Mouse (Mus musculus) R1 (cell line): Measurements from ENCODE around the gene Auts2.

Experiments
- DNase-seq: peaks from one replicate; pipeline ENCODE4 v3.0.0-alpha.2; 2018; ENCODE audit warnings: low read depth, low spot score

Auts2 gene

DNA sequence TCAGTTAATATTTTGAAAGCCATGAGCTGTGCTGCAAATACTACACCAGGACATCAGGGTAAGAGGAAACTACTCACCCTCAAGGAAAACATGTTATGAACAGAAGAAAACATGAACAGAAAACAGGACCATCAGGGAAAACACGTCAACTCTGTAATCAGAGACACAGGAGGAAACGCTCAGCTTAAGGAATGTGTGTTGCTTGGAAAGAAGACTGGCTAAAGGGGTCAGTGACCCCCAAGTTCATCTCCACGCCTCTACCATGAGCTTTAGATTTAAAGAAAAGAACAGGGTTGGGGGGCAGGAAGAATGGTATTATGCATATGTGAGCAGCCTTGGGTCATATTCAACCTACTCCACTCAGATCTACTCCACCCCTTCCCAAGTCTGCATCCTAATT lies 356.5 kb downstream of the Auts2 start:
- DNase-seq = no peak

DNA sequence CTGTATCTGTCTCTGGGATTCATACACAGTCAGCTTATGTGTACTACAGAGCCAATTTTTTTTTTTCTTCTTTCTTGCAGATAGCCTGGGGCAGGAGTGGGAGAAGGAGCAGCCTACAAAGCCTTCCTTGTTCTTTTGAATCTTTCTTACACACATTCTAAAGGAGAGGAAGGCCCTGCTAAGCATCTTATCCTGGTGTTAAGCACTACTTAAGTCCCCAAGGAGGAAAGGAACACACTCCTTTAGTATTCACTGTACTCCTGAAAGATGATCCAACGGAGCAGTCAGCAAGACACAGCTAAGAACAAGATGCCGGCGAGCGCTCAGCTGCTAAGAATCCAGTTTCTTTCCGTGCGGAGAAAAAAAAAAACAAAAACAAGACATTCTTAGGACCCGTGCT lies 356.9 kb downstream of the Auts2 start:
- DNase-seq = no peak

DNA sequence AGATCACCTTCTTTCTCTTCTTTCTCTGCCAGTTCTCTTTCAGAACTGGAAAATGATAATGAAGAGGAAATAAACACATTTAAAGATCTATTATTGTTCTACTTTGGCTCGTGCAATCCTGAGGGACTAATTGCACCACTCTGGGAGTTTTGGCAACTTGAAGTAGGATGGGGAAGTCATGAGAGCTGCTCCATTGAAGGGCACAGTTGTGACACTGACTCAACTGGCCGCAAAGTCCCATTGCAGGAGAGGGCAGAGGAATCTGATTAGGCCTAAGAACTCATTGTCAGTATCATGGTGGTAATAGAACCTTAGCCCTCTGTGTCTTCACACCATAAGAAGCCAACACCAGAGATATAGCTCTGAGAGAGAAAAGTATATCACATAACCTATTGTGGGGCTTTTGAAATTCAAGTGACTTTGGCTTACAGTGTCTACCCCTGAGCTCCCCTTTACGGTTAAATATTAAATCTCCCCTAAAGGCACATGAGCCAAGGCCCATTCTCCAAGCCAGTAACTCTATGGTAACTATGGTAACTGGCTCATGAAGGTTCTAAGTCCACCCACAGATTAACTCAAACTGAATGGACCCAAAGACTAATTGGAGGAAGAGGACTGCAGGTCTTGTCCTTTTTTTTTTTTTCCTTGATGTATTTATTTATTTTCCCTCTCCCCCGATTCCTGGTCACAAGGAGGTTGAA lies 358.6 kb downstream of the Auts2 start:
- no peak for DNase-seq

DNA sequence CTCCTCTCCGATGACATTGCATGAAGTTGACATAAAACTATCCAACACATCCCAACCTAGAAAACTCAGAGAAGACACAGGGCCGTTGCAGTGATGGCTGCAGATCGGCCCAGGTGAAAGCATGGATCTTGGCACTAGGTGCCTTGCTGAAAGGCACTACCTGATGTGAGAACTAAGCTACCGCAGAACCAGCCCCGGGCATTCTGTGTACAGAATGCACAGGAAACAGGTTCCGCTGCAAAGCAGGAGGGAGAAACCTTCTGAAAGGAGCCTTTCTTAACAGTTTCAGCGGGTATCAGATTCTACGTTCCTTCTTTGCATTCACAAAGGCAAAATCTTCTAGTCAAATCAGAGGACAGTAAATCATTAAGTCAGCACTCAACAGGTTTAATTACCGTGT lies 361.1 kb downstream of the Auts2 start:
- no peak for DNase-seq

DNA sequence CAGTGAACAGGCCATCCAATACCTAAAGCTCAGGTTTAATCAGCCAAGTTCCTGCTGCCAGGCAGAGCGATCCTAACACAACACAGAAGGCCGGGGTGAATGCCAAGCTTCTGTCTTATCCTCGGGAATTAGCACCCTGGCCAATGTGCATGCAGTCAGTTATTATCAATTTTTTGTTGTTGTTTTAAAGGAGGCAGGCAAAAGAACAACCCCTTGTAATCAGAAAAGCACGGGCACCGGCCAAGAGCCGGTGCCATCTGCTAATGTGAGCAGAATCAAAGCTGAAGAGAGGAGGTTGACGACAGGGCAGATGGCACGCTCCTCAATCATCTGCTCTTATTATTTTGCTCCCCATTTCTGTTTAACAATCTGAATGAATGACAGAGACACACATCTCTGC lies 373.1 kb downstream of the Auts2 start:
- no peak for DNase-seq

DNA sequence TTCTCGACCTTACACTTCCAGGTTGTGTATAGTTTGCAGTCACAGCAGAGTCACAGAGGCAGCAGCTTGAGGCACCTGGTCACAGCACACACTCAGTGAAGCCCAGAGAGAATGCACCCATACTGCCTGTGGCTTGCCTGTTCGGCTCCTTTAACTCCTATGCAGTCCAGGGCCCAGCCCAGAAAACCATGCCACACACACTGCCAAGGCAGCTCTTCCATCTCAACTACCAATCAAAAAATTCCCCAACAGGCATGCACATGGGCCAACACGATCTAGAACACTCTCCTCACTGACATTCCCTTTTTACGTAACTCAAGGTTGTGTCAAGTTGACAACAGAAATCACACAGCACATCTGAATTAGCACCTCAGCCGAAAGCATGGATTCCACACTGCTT lies 374.3 kb downstream of the Auts2 start:
- DNase-seq = no peak

DNA sequence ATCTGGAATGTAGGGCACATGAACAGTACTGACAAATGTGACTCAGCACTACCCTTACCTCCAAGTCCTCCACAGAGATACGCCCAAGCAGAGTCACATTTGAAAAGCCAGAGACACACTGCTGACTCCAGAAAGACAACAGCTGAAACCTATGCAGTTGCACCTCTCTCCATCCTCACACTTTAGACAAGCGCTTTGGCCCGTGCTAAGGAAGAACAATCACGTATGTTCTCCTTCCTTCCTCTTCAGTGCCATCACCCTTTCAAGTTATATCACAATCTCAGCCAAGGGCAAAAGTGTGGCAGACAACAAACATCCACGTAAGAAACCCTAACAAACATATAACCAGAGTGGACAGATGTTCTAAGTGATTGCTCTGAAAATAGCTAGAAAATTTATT lies 374.9 kb downstream of the Auts2 start:
- no peak for DNase-seq

DNA sequence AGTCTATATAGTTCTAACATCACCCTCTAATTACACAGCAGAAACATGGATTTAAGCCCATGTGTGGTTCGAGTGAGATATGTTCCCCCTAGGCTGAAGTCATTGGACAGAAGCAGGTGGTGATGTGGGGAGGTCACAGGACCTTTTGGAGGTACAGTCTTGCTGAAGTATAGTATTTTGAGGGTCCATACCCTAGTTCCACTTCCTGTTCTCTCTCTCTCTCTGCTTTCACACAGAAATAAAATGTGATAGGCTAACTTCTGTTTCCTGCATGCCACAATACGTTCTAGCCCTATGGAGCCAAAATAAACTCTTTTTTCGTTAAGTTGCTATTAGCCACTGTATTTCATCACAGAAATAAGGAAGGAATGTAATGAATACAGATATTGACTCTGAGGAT lies 376.6 kb downstream of the Auts2 start:
- no peak for DNase-seq

DNA sequence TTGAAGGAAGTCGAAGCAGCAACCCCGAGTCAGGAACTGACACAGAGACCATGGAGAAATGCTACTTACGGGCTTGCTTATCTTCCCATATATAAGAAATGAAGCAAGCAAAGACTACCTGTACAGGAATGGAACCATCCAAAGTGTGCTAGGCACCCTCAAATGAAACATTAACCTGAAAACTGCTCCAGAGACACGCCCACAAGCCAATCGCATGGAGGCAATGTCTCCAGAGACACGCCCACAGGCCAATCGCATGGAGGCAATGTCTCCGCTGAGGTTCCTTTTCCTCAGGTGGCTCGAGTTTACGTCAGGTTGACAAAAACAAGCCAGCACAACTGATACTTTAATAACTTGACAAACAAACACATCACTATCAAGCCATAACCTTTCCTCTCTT lies 379.2 kb downstream of the Auts2 start:
- peak; percentile 13 for DNase-seq

DNA sequence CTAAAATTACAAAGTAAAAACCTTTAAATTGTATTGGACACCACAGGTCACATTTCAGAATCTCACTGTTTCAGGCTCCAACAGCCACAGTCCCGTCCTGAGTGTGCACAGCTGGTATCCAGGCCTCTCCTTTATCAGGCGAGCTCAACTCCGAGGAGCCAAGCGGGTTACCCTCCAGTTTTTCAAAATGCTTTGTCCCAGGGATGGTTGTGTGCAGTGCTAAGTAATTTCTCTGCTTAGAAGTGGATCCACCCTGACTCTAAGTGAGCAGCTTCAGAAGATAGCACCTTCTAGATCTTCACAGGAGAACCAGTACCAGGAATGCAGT lies 381.0 kb downstream of the Auts2 start:
- no peak for DNase-seq

DNA sequence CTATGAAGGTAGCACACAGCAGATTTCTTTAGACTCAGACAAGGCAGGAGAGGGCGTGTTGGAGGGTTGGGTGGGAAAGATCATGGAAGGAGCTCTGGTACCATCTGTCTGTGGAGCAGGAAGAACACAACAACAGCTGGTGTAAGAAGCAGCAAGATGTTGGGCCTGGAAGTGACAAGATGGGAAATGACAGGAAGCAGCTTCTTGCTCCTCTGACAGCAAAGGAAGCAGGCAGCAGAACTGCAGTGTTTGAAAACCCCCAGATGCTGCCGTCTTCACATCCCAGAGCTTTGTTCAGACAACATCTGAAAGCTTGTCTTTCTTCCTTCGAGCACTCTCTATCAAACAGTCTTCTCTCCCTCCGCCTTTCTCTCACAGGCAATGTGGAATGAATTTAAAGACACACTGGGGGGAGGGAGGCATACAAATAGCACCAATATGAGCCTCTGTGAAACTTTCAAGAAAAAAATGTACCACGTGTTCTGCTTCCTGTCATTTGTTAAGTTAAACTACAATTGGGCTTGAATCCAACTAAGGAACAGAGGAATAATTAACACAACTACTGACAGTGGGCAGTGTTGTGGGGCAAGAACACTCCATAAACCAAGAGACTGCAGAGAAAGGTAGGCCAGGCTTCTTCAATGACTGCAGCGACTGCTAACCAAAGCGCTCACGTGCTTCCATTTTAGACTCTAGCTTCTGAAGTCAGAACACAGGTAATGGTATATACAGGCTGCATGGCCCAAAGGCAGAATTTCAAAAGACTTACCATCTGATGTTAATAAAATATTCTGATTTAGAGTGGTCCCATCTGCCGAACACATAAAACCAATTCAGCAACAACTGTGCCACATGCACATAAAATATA lies 381.6 kb downstream of the Auts2 start:
- no peak for DNase-seq

DNA sequence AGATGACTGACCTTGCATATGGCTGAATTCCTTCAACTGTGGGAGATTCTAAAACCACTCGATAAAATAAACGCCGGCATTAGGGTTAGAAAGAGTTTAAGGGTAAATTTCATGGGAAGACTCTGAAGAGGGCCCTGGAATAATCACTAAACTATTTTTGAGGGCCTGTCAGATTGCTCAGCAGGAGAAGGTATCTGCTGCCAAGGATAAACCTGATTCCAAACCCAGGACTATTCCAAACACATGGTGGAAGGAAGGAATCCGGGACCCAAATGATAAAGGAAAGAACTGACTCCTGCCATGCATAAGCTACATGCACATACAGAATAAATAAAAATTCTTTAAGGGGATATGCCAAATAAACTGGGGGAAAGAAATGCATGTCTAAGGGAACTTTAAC lies 399.0 kb downstream of the Auts2 start:
- no peak for DNase-seq

DNA sequence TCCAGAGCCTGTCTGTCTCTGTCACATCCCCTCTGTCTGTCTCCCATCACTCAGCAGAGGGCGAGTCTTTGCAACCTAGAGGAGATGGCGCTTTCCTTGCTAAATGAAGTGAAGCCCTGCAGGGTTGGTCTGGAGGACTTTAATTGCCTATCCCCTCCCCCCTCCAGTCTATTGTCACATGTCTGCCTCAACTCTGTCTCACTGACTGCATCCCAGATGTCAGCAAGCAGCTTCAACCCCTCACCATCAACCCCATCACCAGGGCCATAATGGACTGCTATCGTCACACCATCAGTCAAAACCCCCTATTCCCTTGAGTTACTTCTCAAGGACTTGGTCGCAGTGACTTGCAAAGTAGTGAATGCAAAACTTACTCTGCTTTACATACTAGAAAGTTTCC lies 402.3 kb downstream of the Auts2 start:
- no peak for DNase-seq

DNA sequence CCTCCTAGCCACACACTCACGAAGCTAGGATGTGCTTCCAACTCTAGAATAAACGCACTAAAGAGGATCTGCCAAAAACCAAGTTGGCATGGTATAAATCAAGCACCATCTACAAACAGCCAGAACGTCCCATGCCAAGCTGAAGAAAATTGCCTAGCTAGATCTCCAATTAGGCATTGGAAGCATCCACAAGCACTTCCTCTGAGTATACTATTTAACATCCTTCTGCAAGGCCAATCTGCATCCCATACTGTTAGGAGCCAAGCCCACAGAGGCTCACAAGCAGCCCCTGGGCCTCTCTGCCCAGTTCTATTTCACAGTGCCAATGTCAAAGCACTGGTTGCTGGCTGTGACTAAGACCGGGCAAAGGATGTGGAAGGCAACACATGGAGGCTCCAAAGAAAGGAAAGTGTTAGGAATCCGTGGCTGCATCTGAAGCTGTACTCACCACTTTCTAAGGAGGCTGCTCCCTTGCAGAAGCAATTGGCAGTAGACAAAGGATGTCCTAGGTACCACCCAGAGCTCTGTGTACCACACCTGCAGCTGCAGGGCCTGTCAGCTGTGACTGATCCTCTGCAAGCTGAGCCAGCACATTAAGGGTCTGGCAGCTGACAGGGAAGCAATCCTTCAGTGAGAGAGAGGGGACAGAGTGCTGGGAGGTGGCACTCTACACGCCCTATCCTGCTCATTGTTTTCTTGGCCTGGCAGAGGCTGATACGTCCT lies 407.0 kb downstream of the Auts2 start:
- DNase-seq = no peak

DNA sequence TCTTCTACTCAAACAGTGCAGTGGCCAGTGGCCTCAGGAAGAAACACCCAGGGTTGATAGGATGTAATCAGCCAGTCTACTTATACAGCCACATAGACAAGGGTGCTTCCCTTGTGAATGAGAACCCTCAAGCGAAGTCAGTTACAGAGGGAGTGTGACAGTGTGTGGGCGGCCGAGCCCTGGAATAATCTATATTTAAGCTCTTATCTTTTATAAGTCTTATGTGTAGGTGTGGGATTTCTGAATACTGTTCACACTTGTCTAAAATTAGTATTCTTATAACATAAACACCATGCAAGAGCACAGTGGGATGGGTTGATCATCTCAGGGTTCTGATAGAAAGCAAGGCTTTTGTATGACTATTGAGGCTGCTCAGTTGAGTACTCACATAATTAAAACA lies 411.2 kb downstream of the Auts2 start:
- DNase-seq = no peak

DNA sequence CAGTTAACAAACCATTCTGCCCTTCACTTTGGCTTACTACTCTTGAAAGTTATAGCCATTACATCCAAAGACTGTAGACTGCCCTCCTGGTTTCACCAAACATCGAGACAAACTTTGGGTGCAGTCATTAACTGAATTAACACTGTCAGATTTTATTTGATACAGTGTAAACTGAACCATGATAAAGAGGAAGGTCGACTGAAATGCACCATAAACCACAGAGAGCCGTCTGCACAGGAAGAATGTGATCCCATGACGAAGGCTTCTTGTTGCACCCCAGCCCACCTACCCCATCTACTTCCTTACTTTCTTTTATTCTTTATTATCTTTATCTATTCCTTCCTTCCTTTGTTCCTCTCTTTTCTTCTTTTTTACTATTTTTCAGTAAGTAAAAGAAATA lies 412.6 kb downstream of the Auts2 start:
- no peak for DNase-seq

DNA sequence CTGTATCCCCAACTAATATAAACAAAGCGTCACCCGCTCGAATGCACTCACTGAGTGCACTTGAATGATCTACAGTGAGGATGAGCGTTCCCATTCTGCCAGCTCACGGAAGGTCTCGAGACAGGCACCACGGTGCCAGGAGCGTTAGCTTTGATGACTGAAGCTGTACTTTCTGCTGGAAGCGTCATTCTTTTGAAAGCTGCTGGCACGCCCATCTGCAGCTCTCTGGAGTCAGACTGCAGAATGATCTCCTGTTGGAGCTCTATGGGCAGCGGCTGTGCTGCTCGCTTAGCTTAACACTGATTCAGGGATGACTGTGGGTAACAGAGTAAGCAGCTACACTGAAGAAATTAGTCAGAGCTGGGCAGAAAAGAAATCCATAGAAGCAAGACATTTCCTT lies 416.5 kb downstream of the Auts2 start:
- DNase-seq = no peak

DNA sequence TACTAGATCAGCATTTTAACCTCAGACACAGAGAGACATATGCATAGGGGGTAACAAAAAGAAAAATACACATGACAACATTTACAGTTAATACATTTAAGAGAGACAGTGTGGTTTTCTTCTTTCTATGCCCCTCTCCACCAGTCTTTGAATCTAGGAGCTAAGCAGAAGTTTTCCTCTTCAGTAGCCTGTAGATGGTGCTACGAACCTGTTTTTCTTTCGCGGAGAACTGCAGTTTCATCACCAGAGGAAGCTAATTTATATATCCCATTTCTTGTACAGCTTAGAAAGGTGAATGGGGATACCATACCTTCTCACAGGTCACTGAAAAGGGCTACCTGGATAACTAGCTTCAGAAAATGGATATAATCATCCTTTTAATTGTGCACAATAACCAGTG lies 427.5 kb downstream of the Auts2 start:
- DNase-seq = peak; percentile 3

DNA sequence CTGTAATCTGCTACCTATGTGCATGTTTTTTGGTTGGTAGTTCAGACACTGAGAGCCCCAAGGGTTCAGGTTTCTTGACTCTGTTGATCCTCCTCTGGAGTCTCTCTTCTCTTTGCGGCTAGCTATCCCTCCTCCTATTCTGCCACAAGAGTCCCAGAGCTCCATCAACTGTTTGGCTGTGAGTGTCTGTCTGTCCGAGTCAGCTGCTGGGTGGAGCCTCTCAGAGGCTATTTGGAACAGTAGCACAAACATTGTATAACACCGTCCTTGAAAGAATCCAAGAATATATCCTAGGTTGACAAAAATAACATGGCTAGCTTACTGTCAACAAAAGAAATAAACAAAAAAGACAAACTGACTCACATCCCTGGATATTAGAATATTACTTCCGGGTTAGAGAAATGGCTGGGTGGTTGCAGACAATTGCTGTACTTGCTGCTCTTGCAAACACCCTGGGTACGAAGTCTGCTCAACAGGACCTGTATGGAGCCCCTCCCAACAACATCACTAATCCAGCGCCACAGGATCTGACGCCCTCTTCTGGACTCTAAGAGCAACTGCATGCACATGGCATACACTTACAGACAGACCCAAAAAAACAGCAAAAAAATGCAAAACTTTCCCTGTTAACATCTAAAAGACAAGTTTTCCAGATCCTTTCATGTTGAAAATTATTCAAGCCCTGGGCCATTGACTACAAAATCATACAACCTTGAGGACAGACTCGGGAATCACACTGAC lies 428.4 kb downstream of the Auts2 start:
- DNase-seq = peak; percentile 51

DNA sequence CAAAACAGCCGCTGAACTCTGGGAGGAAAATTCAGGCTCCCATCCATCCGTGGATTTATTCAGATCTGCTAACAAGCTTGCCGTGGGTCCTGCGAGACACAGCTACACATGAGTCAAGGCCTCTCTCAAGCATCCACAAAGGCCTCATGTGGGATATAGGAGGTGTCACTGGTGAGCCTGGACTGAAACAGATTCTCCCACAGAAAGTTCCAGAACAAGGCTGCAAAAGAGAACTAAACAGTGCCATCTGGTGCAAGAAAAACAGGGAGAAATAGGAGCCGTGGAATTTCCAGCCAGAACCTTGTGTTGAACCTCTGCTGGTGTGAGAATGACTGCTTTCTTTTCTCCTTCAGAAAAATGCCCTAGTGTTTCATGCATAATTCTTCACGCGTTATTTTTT lies 429.7 kb downstream of the Auts2 start:
- DNase-seq = no peak

DNA sequence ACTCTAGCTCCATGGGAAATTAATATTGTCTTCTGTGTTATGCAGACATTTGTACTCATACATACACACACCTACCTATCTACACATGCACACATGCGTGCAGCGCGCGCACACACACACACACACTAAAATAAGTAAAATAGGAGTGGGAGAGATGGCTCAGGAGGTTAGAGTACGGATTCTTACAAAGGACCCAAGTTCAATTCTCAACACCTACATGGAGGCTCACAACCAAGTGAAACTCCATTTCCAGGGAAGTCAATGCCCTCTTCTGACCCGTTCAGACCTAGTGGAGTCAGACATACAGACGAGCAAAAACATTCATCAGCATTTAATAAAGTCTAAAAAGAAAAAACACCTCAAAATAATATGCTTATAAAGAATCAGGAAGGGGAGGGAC lies 430.5 kb downstream of the Auts2 start:
- DNase-seq = no peak

DNA sequence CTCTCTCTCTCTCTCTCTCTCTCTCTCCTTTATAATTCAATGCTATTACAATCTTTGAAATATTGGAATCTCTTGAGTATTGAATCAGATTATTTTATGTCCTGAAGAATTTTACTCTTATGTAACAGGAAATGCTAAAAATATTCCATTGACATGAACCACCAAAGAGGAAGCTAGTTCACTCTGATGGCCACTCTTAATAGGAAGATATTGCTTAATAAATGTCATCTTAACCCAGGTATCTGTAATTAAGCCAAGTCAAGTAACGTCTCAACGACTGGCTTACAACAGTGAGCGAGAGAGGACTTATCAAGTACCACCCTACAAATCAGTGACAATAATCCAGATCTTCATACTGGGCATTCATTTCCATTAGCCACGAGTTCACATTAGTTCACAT lies 440.7 kb downstream of the Auts2 start:
- no peak for DNase-seq
